Mouse (Mus musculus): Measurements from ENCODE around the gene Zfp12. TPM values are rescaled to one million over a fixed set of nuclear protein-coding genes. Genes with fewer than 3 reads are reported as not detected.
A peak's percentile ranks its signal among the peaks of the same experiment; 100 is the strongest.

Gene Zfp12
- polyA plus RNA-seq, 1 experiment from 2014 or later = 16.6 TPM

DNA sequence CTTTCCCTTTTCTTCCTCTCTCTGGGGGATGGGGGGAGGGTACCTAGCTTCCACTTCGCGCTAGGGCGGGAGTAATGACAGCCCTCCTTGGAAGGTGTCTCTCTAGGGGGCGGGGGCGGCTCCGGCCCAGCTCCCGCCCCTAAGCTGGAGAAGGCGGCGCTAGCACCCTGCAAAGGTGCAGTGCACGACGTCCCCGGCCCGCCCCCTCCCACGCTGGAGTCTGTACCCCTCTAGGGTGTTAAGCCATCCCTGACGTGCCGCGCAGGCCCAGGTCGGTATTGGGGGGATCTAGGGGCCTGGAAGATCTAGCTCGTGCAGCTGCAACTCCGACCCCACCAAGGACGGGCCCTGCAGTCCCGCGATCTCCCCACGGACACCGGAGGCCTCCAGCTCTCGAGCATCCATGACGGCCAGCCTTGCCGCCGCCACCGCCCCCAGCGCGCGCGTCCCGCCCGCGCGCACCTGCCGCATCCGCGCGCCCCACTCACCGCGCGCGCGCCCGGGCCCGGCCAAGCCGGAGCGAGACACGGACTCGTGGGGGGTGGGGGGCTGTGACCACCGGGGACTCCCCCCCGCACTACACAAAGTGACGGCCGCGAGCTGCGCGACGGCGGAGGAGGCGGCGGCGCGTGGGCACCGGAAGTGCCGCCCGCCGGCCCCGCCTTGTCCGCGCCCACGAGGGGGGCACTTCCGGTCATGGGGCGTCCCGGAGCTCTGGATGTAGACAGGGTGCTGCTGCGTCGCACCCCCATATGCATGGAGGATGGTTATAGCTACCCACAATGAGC is 34.6 kb downstream of the Zfp12 start, which contains the start of gene Zfp316:
Zfp316 (minus strand) TSS at position 660 of the 788 bp plus-strand sequence.
- Histone ChIP-seq H3K4me3 (ENCODE audit: low read depth, low read length) (peak within 1 kb of the TSS; percentile 95), H3K4me2 (ENCODE audit: low read depth, low read length) (peak within 1 kb of the TSS; percentile 95), H3K27ac (replicated peaks; ENCODE audit: low read depth, low read length) (peak within 1 kb of the TSS; percentile 52; the same call in 1 of the 2 replicates), H3K36me3 (ENCODE audit: control insufficient read depth, insufficient read depth, low read length) (no peaks in the 10 kb centered on the region), H3K27me3 (replicated peaks; ENCODE audit: control insufficient read depth, insufficient read depth, low read length) (no peaks in the 10 kb centered on the region), H3K9me3 (ENCODE audit: control insufficient read depth, low read length) (no peaks in the 10 kb centered on the region), H3K9ac (ENCODE audit: low read depth, low read length) (peak within 1 kb of the TSS; percentile 91), H3K4me1 (ENCODE audit: control insufficient read depth, insufficient read depth, low read length) (peaks cover 7% of the 10 kb centered on the region)
- 0% methylated on average over 26 of the region's 79 CpGs for WGBS
- ATAC-seq (ENCODE audit: low read depth) = peak; percentile 87
- peak; percentile 74 for DNase-seq (ENCODE audit: low spot score)

DNA sequence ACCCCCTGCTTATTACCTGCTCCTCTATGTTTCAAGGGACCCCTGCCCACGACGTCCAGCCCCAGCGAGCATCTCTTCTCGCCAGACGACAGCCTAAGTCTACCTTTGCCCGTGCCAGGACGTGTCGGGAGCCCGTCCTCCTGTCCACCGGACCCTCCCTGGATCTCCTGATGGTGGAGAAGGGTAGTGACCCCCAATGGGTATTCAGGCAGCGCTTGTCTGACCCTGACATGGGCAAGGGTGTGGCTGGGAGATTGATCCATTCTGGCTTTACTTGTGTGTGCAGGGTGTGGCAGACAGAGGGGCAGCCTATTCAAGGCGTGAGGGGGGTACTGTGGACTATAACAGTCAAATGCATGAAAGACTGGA is 35.2 kb downstream of the Zfp12 start:
- H3K9ac ChIP-seq (ENCODE audit: low read depth, low read length) = peak overlapping the region; percentile 91
- DNase-seq (ENCODE audit: low spot score) (no peak), ATAC-seq (ENCODE audit: low read depth) (no peak)
- H3K4me3 ChIP-seq (ENCODE audit: low read depth, low read length) = peak overlapping the region; percentile 95
- H3K36me3 ChIP-seq (ENCODE audit: control insufficient read depth, insufficient read depth, low read length) = no peaks in the 10 kb centered on the region
- no peaks in the 10 kb centered on the region for H3K27me3 ChIP-seq (replicated peaks; ENCODE audit: control insufficient read depth, insufficient read depth, low read length)
- no peak overlapping the region for H3K27ac ChIP-seq (replicated peaks; ENCODE audit: low read depth, low read length)
- H3K4me1 ChIP-seq (ENCODE audit: control insufficient read depth, insufficient read depth, low read length) = peaks cover 7% of the 10 kb centered on the region
- peak overlapping the region; percentile 95 for H3K4me2 ChIP-seq (ENCODE audit: low read depth, low read length)
- WGBS = 6% methylated on average over 12 of the region's 12 CpGs
- H3K9me3 ChIP-seq (ENCODE audit: control insufficient read depth, low read length) = no peaks in the 10 kb centered on the region

DNA sequence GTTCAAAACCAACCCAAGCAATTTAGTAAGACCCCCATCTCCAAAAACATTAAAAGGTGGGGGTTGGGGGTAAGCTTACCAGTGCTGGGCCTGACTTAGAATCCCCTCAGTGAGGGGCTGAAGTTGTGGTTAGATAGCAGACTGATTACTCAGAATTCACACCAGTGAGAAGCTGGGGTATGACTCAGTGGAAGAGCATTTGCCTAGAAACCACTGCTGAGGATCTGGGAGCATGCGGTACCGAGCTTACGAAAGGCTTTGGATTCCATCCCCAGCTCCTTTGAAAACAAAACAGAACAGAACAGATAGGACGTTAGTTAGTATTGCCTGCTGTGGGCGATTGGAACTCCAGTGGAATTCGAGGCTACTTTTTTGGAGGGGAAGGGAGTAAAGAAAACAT is 36.7 kb downstream of the Zfp12 start:
- Histone ChIP-seq H3K36me3 (ENCODE audit: control insufficient read depth, insufficient read depth, low read length) (no peaks in the 10 kb centered on the region), H3K4me1 (ENCODE audit: control insufficient read depth, insufficient read depth, low read length) (peaks cover 7% of the 10 kb centered on the region), H3K4me3 (ENCODE audit: low read depth, low read length) (no peak overlapping the region), H3K4me2 (ENCODE audit: low read depth, low read length) (no peak overlapping the region), H3K27ac (replicated peaks; ENCODE audit: low read depth, low read length) (no peak overlapping the region), H3K9ac (ENCODE audit: low read depth, low read length) (no peak overlapping the region), H3K9me3 (ENCODE audit: control insufficient read depth, low read length) (no peaks in the 10 kb centered on the region), H3K27me3 (replicated peaks; ENCODE audit: control insufficient read depth, insufficient read depth, low read length) (0 out of 2 replicates have a peak, but pooled peaks cover 4% of the 10 kb centered on the region)
- DNase-seq (ENCODE audit: low spot score) = no peak
- WGBS = 81% methylated on average over 6 of the region's 6 CpGs
- no peak for ATAC-seq (ENCODE audit: low read depth)

DNA sequence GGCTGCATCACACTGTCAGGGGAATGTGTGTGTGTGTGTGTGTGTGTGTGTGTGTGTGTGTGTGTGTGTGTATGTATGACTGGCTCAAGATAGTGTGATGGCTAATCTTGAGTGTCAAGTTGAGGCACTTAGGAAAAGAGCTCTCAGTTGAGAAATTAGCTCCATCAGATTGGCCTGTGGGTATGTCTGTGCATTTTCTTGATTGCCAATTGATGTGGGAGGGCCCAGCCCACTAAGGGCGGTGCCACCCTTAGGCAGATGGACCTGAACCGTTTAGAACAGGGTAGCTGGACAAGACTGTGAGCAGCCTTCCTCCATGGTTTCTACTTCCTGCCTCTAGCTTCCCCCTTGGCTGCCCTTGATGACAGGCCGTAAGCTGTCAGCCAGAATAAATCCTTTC is 37.1 kb downstream of the Zfp12 start:
- H3K4me1 ChIP-seq (ENCODE audit: control insufficient read depth, insufficient read depth, low read length) = peaks cover 7% of the 10 kb centered on the region
- WGBS = 58% methylated on average over 3 of the region's 3 CpGs
- no peak overlapping the region for H3K27ac ChIP-seq (replicated peaks; ENCODE audit: low read depth, low read length)

GRCm38 (mm10) chr5:143272540-143273330 is 37.8 kb downstream of the Zfp12 start:
- ATAC-seq (ENCODE audit: low read depth) = peak; percentile 38
- no peaks in the 10 kb centered on the region for H3K36me3 ChIP-seq (ENCODE audit: control insufficient read depth, insufficient read depth, low read length)
- 0 out of 2 replicates have a peak, but pooled peaks cover 4% of the 10 kb centered on the region for H3K27me3 ChIP-seq (replicated peaks; ENCODE audit: control insufficient read depth, insufficient read depth, low read length)
- no peak overlapping the region for H3K27ac ChIP-seq (replicated peaks; ENCODE audit: low read depth, low read length)
- H3K9me3 ChIP-seq (ENCODE audit: control insufficient read depth, low read length) = no peaks in the 10 kb centered on the region
- H3K4me1 ChIP-seq (ENCODE audit: control insufficient read depth, insufficient read depth, low read length) = peaks cover 7% of the 10 kb centered on the region
- H3K4me2 ChIP-seq (ENCODE audit: low read depth, low read length) = no peak overlapping the region
- no peak overlapping the region for H3K4me3 ChIP-seq (ENCODE audit: low read depth, low read length)
- 81% methylated on average over 16 of the region's 16 CpGs for WGBS
- peak; percentile 63 for DNase-seq (ENCODE audit: low spot score)
- H3K9ac ChIP-seq (ENCODE audit: low read depth, low read length) = no peak overlapping the region

More for the DNA sequence above, 37.1 kb downstream of the Zfp12 start:
- H3K27me3 ChIP-seq (replicated peaks; ENCODE audit: control insufficient read depth, insufficient read depth, low read length) = 0 out of 2 replicates have a peak, but pooled peaks cover 4% of the 10 kb centered on the region
- H3K9ac ChIP-seq (ENCODE audit: low read depth, low read length) = no peak overlapping the region
- no peak for ATAC-seq (ENCODE audit: low read depth)
- H3K9me3 ChIP-seq (ENCODE audit: control insufficient read depth, low read length) = no peaks in the 10 kb centered on the region
- DNase-seq (ENCODE audit: low spot score) = no peak
- no peaks in the 10 kb centered on the region for H3K36me3 ChIP-seq (ENCODE audit: control insufficient read depth, insufficient read depth, low read length)
- H3K4me3 ChIP-seq (ENCODE audit: low read depth, low read length) = no peak overlapping the region
- no peak overlapping the region for H3K4me2 ChIP-seq (ENCODE audit: low read depth, low read length)

DNA sequence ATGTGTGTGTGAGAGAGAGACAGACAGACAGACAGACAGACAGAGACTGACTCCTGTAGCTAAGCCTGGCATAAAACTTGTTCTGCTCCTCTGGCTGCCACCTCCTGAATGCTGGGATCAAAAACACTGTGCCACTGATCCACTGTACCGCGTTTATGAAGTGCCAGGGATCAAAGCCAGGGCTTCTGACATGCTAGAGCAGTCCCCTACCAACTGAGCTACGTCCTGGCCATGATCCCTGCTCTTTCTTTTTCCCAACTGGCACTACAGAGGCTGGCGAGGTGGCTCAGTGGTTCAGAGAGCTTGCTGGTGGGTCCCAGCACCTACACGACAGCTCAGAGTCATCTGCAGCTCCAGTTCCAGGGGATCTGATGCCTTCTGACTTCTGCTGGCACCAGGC is 40.8 kb downstream of the Zfp12 start:
- no peak for DNase-seq (ENCODE audit: low spot score)
- Histone ChIP-seq H3K4me1 (ENCODE audit: control insufficient read depth, insufficient read depth, low read length) (no peaks in the 10 kb centered on the region; the same call in 1 of the 2 replicates), H3K36me3 (ENCODE audit: control insufficient read depth, insufficient read depth, low read length) (no peaks in the 10 kb centered on the region), H3K4me3 (ENCODE audit: low read depth, low read length) (no peak overlapping the region), H3K4me2 (ENCODE audit: low read depth, low read length) (no peak overlapping the region), H3K9ac (ENCODE audit: low read depth, low read length) (no peak overlapping the region), H3K27ac (replicated peaks; ENCODE audit: low read depth, low read length) (no peak overlapping the region), H3K27me3 (replicated peaks; ENCODE audit: control insufficient read depth, insufficient read depth, low read length) (0 out of 2 replicates have a peak, but pooled peaks cover 12% of the 10 kb centered on the region), H3K9me3 (ENCODE audit: control insufficient read depth, low read length) (no peaks in the 10 kb centered on the region)
- ATAC-seq (ENCODE audit: low read depth) = no peak
- WGBS = 52% methylated on average over 4 of the region's 5 CpGs

DNA sequence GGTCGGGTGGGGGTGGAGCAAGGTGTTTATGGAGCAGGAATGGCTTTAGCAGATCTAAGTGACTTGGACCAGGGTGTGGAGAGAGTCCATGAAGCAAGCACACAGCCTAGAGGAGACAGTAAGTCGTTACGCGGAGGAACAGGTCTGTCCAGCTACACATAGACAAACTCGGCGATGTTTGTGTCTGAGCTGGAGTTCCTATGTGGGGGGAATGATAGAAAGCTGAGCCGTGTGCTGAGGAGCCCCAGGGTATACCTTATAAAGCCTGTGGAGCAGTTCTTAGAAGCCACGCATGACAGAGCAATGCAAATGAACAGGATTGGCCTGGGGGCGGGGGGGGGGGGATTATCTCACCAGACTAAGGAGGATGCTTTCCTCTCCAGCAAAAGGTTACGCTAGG is 44.3 kb downstream of the Zfp12 start:
- Histone ChIP-seq H3K27me3 (replicated peaks; ENCODE audit: control insufficient read depth, insufficient read depth, low read length) (0 out of 2 replicates have a peak, but pooled peaks cover 14% of the 10 kb centered on the region), H3K9ac (ENCODE audit: low read depth, low read length) (no peak overlapping the region), H3K36me3 (ENCODE audit: control insufficient read depth, insufficient read depth, low read length) (no peaks in the 10 kb centered on the region), H3K4me2 (ENCODE audit: low read depth, low read length) (no peak overlapping the region), H3K4me1 (ENCODE audit: control insufficient read depth, insufficient read depth, low read length) (no peaks in the 10 kb centered on the region; the same call in 1 of the 2 replicates), H3K4me3 (ENCODE audit: low read depth, low read length) (no peak overlapping the region), H3K27ac (replicated peaks; ENCODE audit: low read depth, low read length) (no peak overlapping the region), H3K9me3 (ENCODE audit: control insufficient read depth, low read length) (no peaks in the 10 kb centered on the region)
- 37% methylated on average over 10 of the region's 10 CpGs for WGBS
- ATAC-seq (ENCODE audit: low read depth) (peak; percentile 83; the same call in 1 of the 2 replicates), DNase-seq (ENCODE audit: low spot score) (peak; percentile 56)

GRCm38 (mm10) chr5:143284762-143285161 is 49.8 kb downstream of the Zfp12 start:
- Histone ChIP-seq H3K4me3 (ENCODE audit: low read depth, low read length) (no peak overlapping the region), H3K36me3 (ENCODE audit: control insufficient read depth, insufficient read depth, low read length) (no peaks in the 10 kb centered on the region), H3K4me2 (ENCODE audit: low read depth, low read length) (no peak overlapping the region), H3K27me3 (replicated peaks; ENCODE audit: control insufficient read depth, insufficient read depth, low read length) (peaks cover 44% of the 10 kb centered on the region), H3K9me3 (ENCODE audit: control insufficient read depth, low read length) (no peaks in the 10 kb centered on the region), H3K27ac (replicated peaks; ENCODE audit: low read depth, low read length) (no peak overlapping the region), H3K9ac (ENCODE audit: low read depth, low read length) (no peak overlapping the region), H3K4me1 (ENCODE audit: control insufficient read depth, insufficient read depth, low read length) (peaks cover 8% of the 10 kb centered on the region)
- no peak for ATAC-seq (ENCODE audit: low read depth)
- DNase-seq (ENCODE audit: low spot score) = no peak
- 36% methylated on average over 6 of the region's 6 CpGs for WGBS

Measured in embryonic facial prominence, embryonic 14.5 days (tissue).